Comparison of ENCODE assay signal across 19 mouse cellular contexts in the genomic region with DNA sequence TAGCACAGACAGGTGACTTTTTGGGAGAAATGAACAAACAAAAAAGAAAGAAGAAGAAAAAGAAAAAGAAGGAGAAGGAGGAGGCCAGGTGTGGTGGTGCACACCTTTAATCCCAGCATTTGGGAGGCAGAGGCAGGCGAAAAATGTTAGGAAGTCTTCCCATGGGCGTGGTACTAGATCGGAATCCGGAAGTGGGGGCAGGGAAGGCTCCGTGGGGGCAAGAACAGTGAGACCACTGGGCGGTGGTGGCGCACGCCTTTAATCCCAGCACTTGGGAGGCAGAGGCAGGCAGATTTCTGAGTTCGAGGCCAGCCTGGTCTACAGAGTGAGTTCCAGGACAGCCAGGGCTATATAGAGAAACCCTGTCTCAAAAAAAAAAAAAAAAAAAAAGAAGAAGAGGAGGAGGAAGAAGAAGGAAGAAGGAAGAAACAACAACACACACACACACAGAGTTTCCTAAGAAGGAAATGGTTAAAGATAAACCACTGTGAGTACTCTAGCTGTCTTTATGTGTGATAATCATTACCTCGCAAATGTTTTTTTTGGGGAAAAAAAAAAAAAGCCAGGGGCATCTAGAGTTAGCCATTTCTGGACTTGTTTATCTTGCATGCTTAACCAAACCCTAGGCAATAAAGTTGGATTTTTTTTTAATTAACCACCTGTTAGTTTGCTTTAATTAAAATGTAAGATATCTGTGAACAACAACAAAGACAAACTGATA.
"Had no signal": no experiment of that assay in that cellular context is flagged by ENCODE, and none has a peak within 500 bp of the region (broad histone marks: within the 10 kb centered on the region; RNA-seq: fewer than 3 reads in every experiment).

No protein-coding gene starts in this region.

- H3K27me3 ChIP-seq: limb, embryonic 13.5 days; liver, embryonic 12.5 days; liver, embryonic 15.5 days; lung, embryonic 15.5 days; megakaryocyte, embryonic 14.5 days; midbrain, embryonic 13.5 days; stomach, embryonic 15.5 days had no signal

- H3K4me1 ChIP-seq: limb, embryonic 13.5 days; midbrain, embryonic 13.5 days; stomach, embryonic 15.5 days had no signal

- H3K9ac ChIP-seq: limb, embryonic 13.5 days; liver, embryonic 12.5 days; liver, embryonic 15.5 days; lung, embryonic 15.5 days; midbrain, embryonic 13.5 days; stomach, embryonic 15.5 days had no signal

- DNase-seq: kidney, postnatal 14 days; kidney, postnatal 4 days; liver; lung, adult 18-20 months; lung, postnatal 10 days; lung, postnatal 36 days; right cerebral cortex, postnatal 14 days; right cerebral cortex, postnatal 4 days; thymus, postnatal 25 days had no signal

- H3K9me3 ChIP-seq: limb, embryonic 10.5 days; liver, embryonic 15.5 days; lung, embryonic 15.5 days; stomach, embryonic 15.5 days had no signal

- H3K4me3 ChIP-seq: limb, embryonic 10.5 days; limb, embryonic 13.5 days; liver, embryonic 12.5 days; liver, embryonic 15.5 days; lung, embryonic 15.5 days; megakaryocyte, embryonic 14.5 days; midbrain, embryonic 10.5 days; midbrain, embryonic 13.5 days; stomach, embryonic 15.5 days had no signal

- ATAC-seq: liver, embryonic 12.5 days; midbrain, embryonic 13.5 days; midbrain, embryonic 16.5 days had no signal

- H3K36me3 ChIP-seq: limb, embryonic 10.5 days; limb, embryonic 13.5 days; liver, embryonic 12.5 days; liver, embryonic 15.5 days; lung, embryonic 15.5 days; midbrain, embryonic 10.5 days; midbrain, embryonic 13.5 days; stomach, embryonic 15.5 days had no signal

- H3K27ac ChIP-seq: limb, embryonic 10.5 days; limb, embryonic 13.5 days; liver, embryonic 12.5 days; liver, embryonic 15.5 days; lung, embryonic 15.5 days; midbrain, embryonic 10.5 days; midbrain, embryonic 13.5 days; stomach, embryonic 15.5 days had no signal

- H3K4me2 ChIP-seq: limb, embryonic 13.5 days; liver, embryonic 12.5 days; liver, embryonic 15.5 days; lung, embryonic 15.5 days; midbrain, embryonic 13.5 days; stomach, embryonic 15.5 days had no signal
